Comparison of ENCODE assay signal across 21 mouse cellular contexts in the genomic region with DNA sequence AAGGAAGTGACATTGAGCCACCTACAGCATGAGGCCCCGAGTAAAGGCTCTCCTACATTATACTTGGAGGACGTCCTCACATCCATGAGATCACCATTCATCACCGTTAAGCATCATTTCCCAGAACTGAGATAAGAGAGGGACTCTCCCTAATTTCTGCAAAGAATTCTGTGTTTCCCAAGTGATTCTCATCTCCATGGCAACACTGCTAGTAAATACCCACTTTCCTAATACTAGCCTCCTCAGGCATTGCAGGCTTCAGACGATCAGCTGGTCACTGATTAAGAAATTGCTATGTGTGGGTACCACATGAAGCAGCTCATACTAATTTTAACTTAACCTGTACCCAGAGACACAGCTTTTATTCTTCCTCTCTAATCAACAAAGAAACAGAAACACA. TPM values are rescaled to one million over a fixed set of nuclear protein-coding genes. Genes with fewer than 3 reads are reported as not detected.
DNase-seq lines count a peak whose midpoint lies in the region; ATAC-seq and TF ChIP-seq lines count a peak whose summit lies in the region.
"Had no signal": no experiment of that assay in that cellular context is flagged by ENCODE, and none has a peak within 500 bp of the region (broad histone marks: within the 10 kb centered on the region; RNA-seq: fewer than 3 reads in every experiment).

No protein-coding gene starts in this region.

- no peak overlapping the region for H3K27ac ChIP-seq in embryonic facial prominence, embryonic 14.5 days (replicated peaks; ENCODE audit: low read depth, low read length)
- no peak overlapping the region for H3K27ac ChIP-seq in embryonic facial prominence, embryonic 10.5 days (replicated peaks)
- H3K27ac ChIP-seq in hindbrain, embryonic 15.5 days (replicated peaks), result no peak overlapping the region
- no peak overlapping the region for H3K27ac ChIP-seq in hindbrain, embryonic 14.5 days
- no peak overlapping the region for H3K27ac ChIP-seq in midbrain, embryonic 15.5 days
- H3K27ac ChIP-seq in midbrain, embryonic 13.5 days, result no peak overlapping the region
- H3K27ac ChIP-seq in midbrain, postnatal 0 days (ENCODE audit: low read depth, low read length), result no peak overlapping the region
- H3K27ac ChIP-seq: limb, embryonic 12.5 days had no signal

- WGBS in embryonic facial prominence, embryonic 14.5 days, result 66% methylated on average over 4 of the region's 4 CpGs
- WGBS in embryonic facial prominence, embryonic 10.5 days, result 77% methylated on average over 4 of the region's 4 CpGs
- WGBS in hindbrain, embryonic 15.5 days, result 67% methylated on average over 4 of the region's 4 CpGs
- 63% methylated on average over 4 of the region's 4 CpGs for WGBS in hindbrain, embryonic 14.5 days
- WGBS in midbrain, embryonic 15.5 days, result 62% methylated on average over 4 of the region's 4 CpGs
- 59% methylated on average over 4 of the region's 4 CpGs for WGBS in midbrain, embryonic 13.5 days
- WGBS in midbrain, postnatal 0 days, result 53% methylated on average over 4 of the region's 4 CpGs

- H3K4me2 ChIP-seq in embryonic facial prominence, embryonic 14.5 days (ENCODE audit: low read depth, low read length), result no peak overlapping the region
- H3K4me2 ChIP-seq in hindbrain, embryonic 15.5 days, result no peak overlapping the region
- no peak overlapping the region for H3K4me2 ChIP-seq in hindbrain, embryonic 14.5 days (replicated peaks)
- H3K4me2 ChIP-seq in midbrain, embryonic 15.5 days, result no peak overlapping the region
- H3K4me2 ChIP-seq in midbrain, embryonic 13.5 days (replicated peaks), result no peak overlapping the region
- H3K4me2 ChIP-seq in midbrain, postnatal 0 days (ENCODE audit: low read depth, low read length, poor library complexity, severe bottlenecking), result no peak overlapping the region
- H3K4me2 ChIP-seq: heart, embryonic 12.5 days; limb, embryonic 12.5 days; liver, embryonic 11.5 days had no signal

- H3K4me1 ChIP-seq in embryonic facial prominence, embryonic 14.5 days (ENCODE audit: control insufficient read depth, insufficient read depth, low read length), result peaks cover 4% of the 10 kb centered on the region
- peaks cover 11% of the 10 kb centered on the region for H3K4me1 ChIP-seq in embryonic facial prominence, embryonic 10.5 days
- no peaks in the 10 kb centered on the region for H3K4me1 ChIP-seq in hindbrain, embryonic 15.5 days (replicated peaks)
- H3K4me1 ChIP-seq in hindbrain, embryonic 14.5 days (replicated peaks; ENCODE audit: control insufficient read depth, insufficient read depth, low read length), result no peaks in the 10 kb centered on the region
- no peaks in the 10 kb centered on the region for H3K4me1 ChIP-seq in midbrain, embryonic 15.5 days
- H3K4me1 ChIP-seq in midbrain, embryonic 13.5 days (replicated peaks), result peaks cover 12% of the 10 kb centered on the region; the same call in 1 of the 2 replicates
- no peaks in the 10 kb centered on the region for H3K4me1 ChIP-seq in midbrain, postnatal 0 days (ENCODE audit: insufficient read depth, low read length)

- no peaks in the 10 kb centered on the region for H3K36me3 ChIP-seq in embryonic facial prominence, embryonic 14.5 days (ENCODE audit: control insufficient read depth, insufficient read depth, low read length)
- H3K36me3 ChIP-seq in embryonic facial prominence, embryonic 10.5 days (replicated peaks), result no peaks in the 10 kb centered on the region
- no peaks in the 10 kb centered on the region for H3K36me3 ChIP-seq in hindbrain, embryonic 15.5 days
- H3K36me3 ChIP-seq in hindbrain, embryonic 14.5 days (replicated peaks; ENCODE audit: control insufficient read depth, insufficient read depth), result no peaks in the 10 kb centered on the region
- H3K36me3 ChIP-seq in midbrain, embryonic 15.5 days (replicated peaks), result no peaks in the 10 kb centered on the region
- H3K36me3 ChIP-seq in midbrain, embryonic 13.5 days, result no peaks in the 10 kb centered on the region
- no peaks in the 10 kb centered on the region for H3K36me3 ChIP-seq in midbrain, postnatal 0 days (ENCODE audit: insufficient read depth, low read length)
- H3K36me3 ChIP-seq: heart, embryonic 12.5 days; limb, embryonic 12.5 days had no signal

- ATAC-seq in embryonic facial prominence, embryonic 14.5 days (ENCODE audit: low read depth), result peak; percentile 26; the same call in 1 of the 2 replicates
- 0 out of 2 replicates have a peak, but pooled peaks have one; percentile 13 for ATAC-seq in hindbrain, embryonic 15.5 days (ENCODE audit: low FRiP score, low read depth)
- no peak for ATAC-seq in hindbrain, embryonic 14.5 days (ENCODE audit: low FRiP score)
- peak; percentile 60; the same call in 1 of the 2 replicates for ATAC-seq in midbrain, embryonic 15.5 days (replicated peaks)
- no peak for ATAC-seq in midbrain, embryonic 13.5 days
- peak; percentile 50; the same call in 1 of the 2 replicates for ATAC-seq in midbrain, postnatal 0 days (ENCODE audit: low FRiP score)
- ATAC-seq: liver, postnatal 0 days had no signal

- no peak overlapping the region for H3K4me3 ChIP-seq in embryonic facial prominence, embryonic 14.5 days (ENCODE audit: low read depth, low read length)
- H3K4me3 ChIP-seq in embryonic facial prominence, embryonic 10.5 days, result no peak overlapping the region
- H3K4me3 ChIP-seq in hindbrain, embryonic 15.5 days, result no peak overlapping the region
- no peak overlapping the region for H3K4me3 ChIP-seq in hindbrain, embryonic 14.5 days (replicated peaks; ENCODE audit: low read length)
- H3K4me3 ChIP-seq in midbrain, embryonic 15.5 days, result no peak overlapping the region
- H3K4me3 ChIP-seq in midbrain, embryonic 13.5 days (replicated peaks), result no peak overlapping the region
- H3K4me3 ChIP-seq in midbrain, postnatal 0 days (ENCODE audit: low read depth, low read length), result no peak overlapping the region
- H3K4me3 ChIP-seq: heart, embryonic 12.5 days; limb, embryonic 12.5 days; megakaryocyte, embryonic 14.5 days had no signal

- H3K27me3 ChIP-seq in embryonic facial prominence, embryonic 14.5 days (replicated peaks; ENCODE audit: control insufficient read depth, insufficient read depth, low read length), result no peaks in the 10 kb centered on the region
- no peaks in the 10 kb centered on the region for H3K27me3 ChIP-seq in embryonic facial prominence, embryonic 10.5 days (replicated peaks; ENCODE audit: low read depth, poor library complexity, severe bottlenecking)
- H3K27me3 ChIP-seq in hindbrain, embryonic 15.5 days, result no peaks in the 10 kb centered on the region
- no peaks in the 10 kb centered on the region for H3K27me3 ChIP-seq in hindbrain, embryonic 14.5 days (ENCODE audit: control insufficient read depth, insufficient read depth, low read length)
- no peaks in the 10 kb centered on the region for H3K27me3 ChIP-seq in midbrain, embryonic 15.5 days (replicated peaks)
- H3K27me3 ChIP-seq in midbrain, embryonic 13.5 days, result no peaks in the 10 kb centered on the region
- H3K27me3 ChIP-seq in midbrain, postnatal 0 days (ENCODE audit: insufficient read depth, low read length), result no peaks in the 10 kb centered on the region
- H3K27me3 ChIP-seq: heart, embryonic 12.5 days; limb, embryonic 12.5 days had no signal

- no peak overlapping the region for H3K9ac ChIP-seq in embryonic facial prominence, embryonic 14.5 days (ENCODE audit: low read depth, low read length)
- no peak overlapping the region for H3K9ac ChIP-seq in hindbrain, embryonic 15.5 days
- H3K9ac ChIP-seq in hindbrain, embryonic 14.5 days, result no peak overlapping the region
- no peak overlapping the region for H3K9ac ChIP-seq in midbrain, embryonic 15.5 days
- H3K9ac ChIP-seq in midbrain, embryonic 13.5 days (replicated peaks), result no peak overlapping the region
- no peak overlapping the region for H3K9ac ChIP-seq in midbrain, postnatal 0 days (replicated peaks; ENCODE audit: low read length, poor library complexity, severe bottlenecking)
- H3K9ac ChIP-seq: heart, embryonic 12.5 days; limb, embryonic 12.5 days; liver, postnatal 0 days had no signal

- DNase-seq in embryonic facial prominence, embryonic 14.5 days (ENCODE audit: low spot score), result no peak
- DNase-seq in embryonic facial prominence, embryonic 10.5 days (ENCODE audit: low spot score), result no peak
- no peak for DNase-seq in hindbrain, embryonic 14.5 days (ENCODE audit: low spot score)
- DNase-seq in midbrain, postnatal 0 days (ENCODE audit: low spot score), result peak; percentile 26
- DNase-seq in gastrocnemius, postnatal 25 days, result no peak
- DNase-seq: adrenal gland, postnatal 14 days; cerebellum, adult 9-10 months; heart, postnatal 14 days; kidney, adult 18-20 months; kidney, postnatal 4 days; liver, postnatal 0 days; lung, postnatal 14 days; right cerebral cortex, postnatal 14 days; spleen, adult 18-20 months had no signal

- no peaks in the 10 kb centered on the region for H3K9me3 ChIP-seq in embryonic facial prominence, embryonic 14.5 days (ENCODE audit: control insufficient read depth, low read length)
- no peaks in the 10 kb centered on the region for H3K9me3 ChIP-seq in embryonic facial prominence, embryonic 10.5 days
- no peaks in the 10 kb centered on the region for H3K9me3 ChIP-seq in hindbrain, embryonic 15.5 days
- H3K9me3 ChIP-seq in hindbrain, embryonic 14.5 days (ENCODE audit: control insufficient read depth, low read length), result no peaks in the 10 kb centered on the region
- no peaks in the 10 kb centered on the region for H3K9me3 ChIP-seq in midbrain, embryonic 15.5 days
- no peaks in the 10 kb centered on the region for H3K9me3 ChIP-seq in midbrain, embryonic 13.5 days
- H3K9me3 ChIP-seq in midbrain, postnatal 0 days (ENCODE audit: low read length), result no peaks in the 10 kb centered on the region
- H3K9me3 ChIP-seq: heart, embryonic 12.5 days; limb, embryonic 12.5 days had no signal

- TF ChIP-seq CTCF in midbrain, postnatal 0 days (IDR thresholded peaks at IDR 0.05), result no peak

RNA-seq across cellular contexts. Expression of a gene that starts 46.7 kb away (rescaled TPM):
- 115 and 119 TPM in 2 replicates for polyA plus RNA-seq in embryonic facial prominence, embryonic 14.5 days (2014; fragmentation: Nextera tagmentation; extraction: Ambion mirVana)
- polyA plus RNA-seq in embryonic facial prominence, embryonic 10.5 days (2016; fragmentation: Nextera tagmentation; extraction: Ambion mirVana), result 48.6 and 50.3 TPM in 2 replicates
- 39.5 and 42.6 TPM in 2 replicates for polyA plus RNA-seq in hindbrain, embryonic 15.5 days (2015; fragmentation: Nextera tagmentation; extraction: Ambion mirVana)
- polyA plus RNA-seq in hindbrain, embryonic 14.5 days (2014; fragmentation: Nextera tagmentation; extraction: Ambion mirVana), result 50.1 and 50.7 TPM in 2 replicates
- polyA plus RNA-seq in midbrain, embryonic 15.5 days (2015; fragmentation: Nextera tagmentation; extraction: Ambion mirVana), result 32.3 and 33.3 TPM in 2 replicates
- 33.3 and 36.8 TPM in 2 replicates for polyA plus RNA-seq in midbrain, embryonic 13.5 days (2015; fragmentation: Nextera tagmentation; extraction: Ambion mirVana)
- 15.2 and 19.3 TPM in 2 replicates for total RNA-seq in midbrain, postnatal 0 days (2014; rRNA removed)
- 35.2 and 37.1 TPM in 2 replicates for polyA plus RNA-seq in midbrain, postnatal 0 days (2015; fragmentation: Nextera tagmentation; extraction: Ambion mirVana)
- total RNA-seq in gastrocnemius, postnatal 25 days (2021), result 100 to 1,000 TPM; 124 to 147 TPM

Comparison
In these comparisons a context has a peak if more than half of its experiments do, and no peak if none do; other contexts are left out.
1. ATAC-seq: peak in embryonic facial prominence, embryonic 14.5 days (single experiment), hindbrain, embryonic 15.5 days (single experiment), midbrain, embryonic 15.5 days (single experiment) and midbrain, postnatal 0 days (single experiment); none in hindbrain, embryonic 14.5 days (single experiment) and midbrain, embryonic 13.5 days (single experiment).